Mouse (Mus musculus) midbrain, embryonic 11.5 days (tissue): ENCODE data around the gene 9130409I23Rik. TPM values are rescaled to one million over a fixed set of nuclear protein-coding genes. Genes with fewer than 3 reads are reported as not detected.
"Not testable (repeated sequence)": the region's sequence is repeated elsewhere in the genome, so short reads cannot be mapped to it uniquely, and the experiment has no call there.

Experiments used
- ATAC-seq: fragments of 200-750 bp; cut with Nextera tagmentation; 2 replicates; pipeline ENCODE4 v1.8.0; 2017; ENCODE audit warnings: moderate TSS enrichment, moderate library complexity; ENCODE audit not compliant: low FRiP score
- DNase-seq: peaks from one replicate; pipeline ENCODE4 v3.0.0; 2015; ENCODE audit warnings: low spot score; ENCODE audit errors: missing footprints
- H3K27ac ChIP-seq: fragments of 300-500 bp; sonication (generic); 2 replicates; pipeline ENCODE4 v1.5.1; 2014; ENCODE audit warnings: low read depth, low read length
- H3K27me3 ChIP-seq: fragments of 300-500 bp; sonication (generic); 2 replicates; pipeline ENCODE4 v1.6.1; 2014; ENCODE audit warnings: mild to moderate bottlenecking, low read length, moderate library complexity, mixed read lengths; ENCODE audit not compliant: control insufficient read depth, insufficient read depth
- H3K36me3 ChIP-seq: fragments of 300-500 bp; sonication (generic); 2 replicates; pipeline ENCODE4 v1.6.1; 2014; ENCODE audit warnings: mild to moderate bottlenecking, low read length, moderate library complexity, mixed read lengths; ENCODE audit not compliant: control insufficient read depth, insufficient read depth
- H3K4me1 ChIP-seq: fragments of 300-500 bp; sonication (generic); 2 replicates; pipeline ENCODE4 v1.6.1; 2014; ENCODE audit warnings: low read length; ENCODE audit not compliant: control insufficient read depth, insufficient read depth
- H3K4me2 ChIP-seq: fragments of 300-500 bp; sonication (generic); 2 replicates; pipeline ENCODE4 v1.6.1; 2014; ENCODE audit warnings: mild to moderate bottlenecking, moderate library complexity
- H3K4me3 ChIP-seq: fragments of 300-500 bp; sonication (generic); 2 replicates; pipeline ENCODE4 v1.5.1; 2014; ENCODE audit warnings: low read depth, low read length
- H3K9ac ChIP-seq: fragments of 300-500 bp; sonication (generic); 2 replicates; pipeline ENCODE4 v1.6.1; 2014; ENCODE audit warnings: low read length
- H3K9me3 ChIP-seq: fragments of 300-500 bp; sonication (generic); 2 replicates; pipeline ENCODE4 v1.6.1; 2016; ENCODE audit warnings: low read length; ENCODE audit not compliant: control insufficient read depth
- WGBS: fragments of 180-500 bp; shearing (Covaris S2); extraction: QIAGEN DNeasy Blood & Tissue Kit; methylation state at CpG from one replicate; pipeline ENCODE4 v1.1.7; 2014; 5-methylcytosine and 5-hydroxymethylcytosine counted together
- polyA plus RNA-seq: library from polyadenylated mRNA; unstranded; fragments of >200 nt; fragmentation: Nextera tagmentation; extraction: Ambion mirVana; gene quantifications from 2 replicates; pipeline ENCODE4 v1.2.1, GENCODE M21; 2014

9130409I23Rik gene
- polyA plus RNA-seq, 1 experiment from 2014 or later, result not detected

DNA sequence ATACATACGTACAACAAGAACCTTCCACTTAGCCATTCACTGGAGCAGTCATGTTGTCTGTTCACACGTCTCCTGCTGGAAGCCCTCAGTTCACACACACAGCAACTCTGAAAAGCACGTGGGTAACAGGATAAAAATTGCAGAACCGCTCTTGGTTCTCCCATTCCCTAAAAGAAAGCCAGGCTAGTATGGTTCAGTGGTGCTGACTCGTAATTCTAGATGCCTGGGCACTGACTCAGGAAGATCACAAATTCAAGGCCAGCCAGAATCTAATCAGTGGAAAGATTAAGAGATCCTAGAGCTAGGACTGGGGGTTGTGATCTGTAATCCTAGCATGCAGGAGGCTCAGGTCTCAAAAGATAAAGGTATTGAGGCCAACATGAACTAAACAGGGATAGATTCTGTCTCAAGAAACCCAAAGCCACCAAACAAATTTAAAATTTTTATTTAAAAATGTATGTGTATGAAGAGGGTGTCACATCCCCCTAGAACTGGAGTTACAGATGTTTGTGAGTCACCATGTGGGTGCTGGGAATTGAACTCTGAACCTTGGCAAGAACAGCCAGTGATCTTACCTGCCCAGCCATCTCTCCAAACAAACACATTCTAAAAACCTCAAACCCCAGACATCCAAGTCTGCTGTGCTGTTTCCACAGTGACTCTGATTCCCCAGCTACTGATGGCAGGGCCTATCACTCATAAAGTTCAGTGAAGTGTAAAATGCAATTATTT is 30.1 kb upstream of the 9130409I23Rik start, which contains the start of gene Ephx1:
Gene Ephx1, minus strand, starts transcription at position 149 of the 732 bp plus-strand sequence.
- DNase-seq (no peak), ATAC-seq (no peak)
- H3K36me3 ChIP-seq, result no peaks in the 10 kb centered on the region
- no peak within 1 kb of the TSS for H3K27ac ChIP-seq
- H3K27me3 ChIP-seq, result no peaks in the 10 kb centered on the region; the same call in 1 of the 2 replicates
- no peak within 1 kb of the TSS for H3K9ac ChIP-seq
- 65% methylated on average over 5 of the region's 5 CpGs for WGBS
- no peak within 1 kb of the TSS for H3K4me3 ChIP-seq
- no peaks in the 10 kb centered on the region for H3K9me3 ChIP-seq
- peaks cover 5% of the 10 kb centered on the region for H3K4me1 ChIP-seq
- H3K4me2 ChIP-seq, result no peak within 1 kb of the TSS

DNA sequence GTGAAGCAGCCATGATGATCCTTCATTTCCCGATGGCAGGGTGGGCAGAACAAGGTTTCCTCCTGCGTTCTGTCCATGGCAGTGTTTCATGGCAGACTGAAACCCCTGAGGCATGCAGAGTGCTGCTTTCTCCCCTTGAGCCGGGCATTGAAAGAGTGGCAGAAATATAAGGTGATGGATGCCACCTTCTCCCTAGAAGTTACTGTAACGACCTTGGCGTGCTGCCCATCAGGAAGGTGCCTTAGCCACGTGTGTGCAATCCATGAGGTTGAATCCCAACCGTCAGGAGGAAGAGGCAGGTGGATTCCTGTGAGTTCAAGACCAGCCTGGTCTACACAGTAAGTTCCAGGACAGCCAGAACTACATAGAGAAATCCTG is 29.6 kb upstream of the 9130409I23Rik start:
- ATAC-seq, result no peak
- H3K4me2 ChIP-seq, result no peak overlapping the region
- no peak overlapping the region for H3K4me3 ChIP-seq

DNA sequence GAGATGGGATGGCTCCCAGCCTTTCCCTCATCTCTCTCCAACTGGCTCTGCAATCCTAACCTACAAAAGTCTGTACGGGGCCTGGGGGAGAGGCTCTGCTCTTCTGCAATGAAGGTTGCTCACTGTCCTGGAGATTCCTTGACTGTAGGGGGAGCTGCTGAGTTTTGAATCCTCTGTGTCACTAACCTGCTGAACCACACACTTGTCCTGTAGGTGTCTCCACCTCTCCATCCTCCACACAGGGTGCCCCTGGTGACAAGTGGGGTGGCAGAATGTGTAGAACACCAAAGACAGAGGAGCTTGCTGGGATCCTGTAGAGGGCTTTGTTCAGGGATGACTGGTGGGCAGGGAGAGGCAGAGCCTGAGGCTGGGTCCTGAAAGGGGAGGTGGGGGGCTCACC is 28.8 kb upstream of the 9130409I23Rik start:
- H3K36me3 ChIP-seq, result no peaks in the 10 kb centered on the region
- no peaks in the 10 kb centered on the region for H3K27me3 ChIP-seq
- no peak overlapping the region for H3K9ac ChIP-seq
- no peaks in the 10 kb centered on the region for H3K9me3 ChIP-seq
- H3K27ac ChIP-seq, result no peak overlapping the region
- 21% methylated on average over 1 of the region's 1 CpGs for WGBS
- DNase-seq (no peak), ATAC-seq (no peak)
- H3K4me3 ChIP-seq, result no peak overlapping the region
- no peak overlapping the region for H3K4me2 ChIP-seq
- H3K4me1 ChIP-seq, result no peaks in the 10 kb centered on the region

More for the DNA sequence above, 29.6 kb upstream of the 9130409I23Rik start:
- H3K36me3 ChIP-seq, result no peaks in the 10 kb centered on the region
- WGBS, result 64% methylated on average over 7 of the region's 7 CpGs
- H3K9me3 ChIP-seq, result no peaks in the 10 kb centered on the region
- DNase-seq, result no peak
- no peak overlapping the region for H3K9ac ChIP-seq
- H3K27ac ChIP-seq, result no peak overlapping the region
- H3K4me1 ChIP-seq, result peaks cover 3% of the 10 kb centered on the region
- H3K27me3 ChIP-seq, result no peaks in the 10 kb centered on the region

GRCm38 (mm10) chr1:181035015-181035778 is 15.8 kb upstream of the 9130409I23Rik start:
- not testable (repeated sequence) for H3K4me3 ChIP-seq, ATAC-seq, DNase-seq, H3K27ac ChIP-seq, H3K27me3 ChIP-seq, H3K4me1 ChIP-seq, H3K36me3 ChIP-seq, H3K9me3 ChIP-seq, H3K9ac ChIP-seq, H3K4me2 ChIP-seq
- 86% methylated on average over 5 of the region's 5 CpGs for WGBS

- Histone ChIP-seq H3K4me2 (no peak overlapping the region), H3K9me3 (no peaks in the 10 kb centered on the region), H3K9ac (no peak overlapping the region), H3K4me3 (no peak overlapping the region), H3K4me1 (no peaks in the 10 kb centered on the region), H3K27ac (no peak overlapping the region), H3K27me3 (no peaks in the 10 kb centered on the region), H3K36me3 (no peaks in the 10 kb centered on the region)
- DNase-seq (no peak), ATAC-seq (no peak)
- 80% methylated on average over 4 of the region's 4 CpGs for WGBS
Observed at GRCm38 (mm10) chr1:181037623-181038022, 13.4 kb upstream of the 9130409I23Rik start.

GRCm38 (mm10) chr1:181039652-181040051 is 11.4 kb upstream of the 9130409I23Rik start:
- Histone ChIP-seq H3K4me3 (no peak overlapping the region), H3K4me1 (no peaks in the 10 kb centered on the region), H3K4me2 (no peak overlapping the region), H3K9me3 (no peaks in the 10 kb centered on the region), H3K9ac (no peak overlapping the region), H3K27ac (no peak overlapping the region), H3K27me3 (no peaks in the 10 kb centered on the region), H3K36me3 (no peaks in the 10 kb centered on the region)
- no peak for ATAC-seq
- 15% methylated on average over 4 of the region's 4 CpGs for WGBS
- DNase-seq, result peak; percentile 88

GRCm38 (mm10) chr1:181047520-181047919 is 3.5 kb upstream of the 9130409I23Rik start:
- Histone ChIP-seq H3K9ac (no peak overlapping the region), H3K27me3 (no peaks in the 10 kb centered on the region), H3K4me2 (no peak overlapping the region), H3K4me3 (no peak overlapping the region), H3K9me3 (no peaks in the 10 kb centered on the region), H3K4me1 (no peaks in the 10 kb centered on the region), H3K27ac (no peak overlapping the region), H3K36me3 (no peaks in the 10 kb centered on the region)
- 52% methylated on average over 1 of the region's 1 CpGs for WGBS
- ATAC-seq (no peak), DNase-seq (no peak)

GRCm38 (mm10) chr1:181049328-181049842 is 1.7 kb upstream of the 9130409I23Rik start:
- no peaks in the 10 kb centered on the region for H3K4me1 ChIP-seq
- H3K9ac ChIP-seq, result no peak overlapping the region
- ATAC-seq (no peak), DNase-seq (no peak)
- no peak overlapping the region for H3K4me3 ChIP-seq
- no peaks in the 10 kb centered on the region for H3K36me3 ChIP-seq
- H3K4me2 ChIP-seq, result no peak overlapping the region
- no peaks in the 10 kb centered on the region for H3K27me3 ChIP-seq
- no peak overlapping the region for H3K27ac ChIP-seq
- no peaks in the 10 kb centered on the region for H3K9me3 ChIP-seq

DNA sequence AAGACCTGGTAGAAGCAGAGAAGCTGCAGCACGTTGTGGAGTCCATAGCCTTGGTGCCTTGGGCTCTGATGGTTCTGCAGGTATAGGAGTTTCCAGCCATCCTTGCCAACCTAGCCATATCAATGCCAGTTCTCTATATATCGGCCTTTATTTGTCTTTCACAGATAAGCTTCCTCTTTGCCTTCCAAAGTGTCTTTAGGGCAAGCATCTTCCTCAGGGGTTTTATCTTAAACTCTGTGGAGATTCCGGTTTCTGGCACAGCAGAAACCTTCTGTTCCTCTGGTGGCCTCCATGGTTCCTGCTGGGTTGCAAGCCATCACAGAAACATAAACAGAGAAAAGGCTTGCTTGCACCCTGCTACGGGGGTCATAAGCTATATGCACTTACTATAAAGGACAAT is 1.9 kb downstream of the 9130409I23Rik start:
- Histone ChIP-seq H3K27me3 (no peaks in the 10 kb centered on the region), H3K36me3 (no peaks in the 10 kb centered on the region), H3K4me1 (no peaks in the 10 kb centered on the region), H3K9me3 (no peaks in the 10 kb centered on the region), H3K9ac (no peak overlapping the region), H3K27ac (no peak overlapping the region), H3K4me2 (no peak overlapping the region), H3K4me3 (no peak overlapping the region)
- no peak for DNase-seq
- 85% methylated on average over 4 of the region's 4 CpGs for WGBS
- ATAC-seq, result no peak
